Mouse (Mus musculus): Measurements from ENCODE around the gene Pcbd2. TPM values are rescaled to one million over a fixed set of nuclear protein-coding genes. Genes with fewer than 3 reads are reported as not detected.
A peak's percentile ranks its signal among the peaks of the same experiment; 100 is the strongest.

The Pcbd2 gene
- polyA plus RNA-seq, 1 experiment, result 57.4 TPM

DNA sequence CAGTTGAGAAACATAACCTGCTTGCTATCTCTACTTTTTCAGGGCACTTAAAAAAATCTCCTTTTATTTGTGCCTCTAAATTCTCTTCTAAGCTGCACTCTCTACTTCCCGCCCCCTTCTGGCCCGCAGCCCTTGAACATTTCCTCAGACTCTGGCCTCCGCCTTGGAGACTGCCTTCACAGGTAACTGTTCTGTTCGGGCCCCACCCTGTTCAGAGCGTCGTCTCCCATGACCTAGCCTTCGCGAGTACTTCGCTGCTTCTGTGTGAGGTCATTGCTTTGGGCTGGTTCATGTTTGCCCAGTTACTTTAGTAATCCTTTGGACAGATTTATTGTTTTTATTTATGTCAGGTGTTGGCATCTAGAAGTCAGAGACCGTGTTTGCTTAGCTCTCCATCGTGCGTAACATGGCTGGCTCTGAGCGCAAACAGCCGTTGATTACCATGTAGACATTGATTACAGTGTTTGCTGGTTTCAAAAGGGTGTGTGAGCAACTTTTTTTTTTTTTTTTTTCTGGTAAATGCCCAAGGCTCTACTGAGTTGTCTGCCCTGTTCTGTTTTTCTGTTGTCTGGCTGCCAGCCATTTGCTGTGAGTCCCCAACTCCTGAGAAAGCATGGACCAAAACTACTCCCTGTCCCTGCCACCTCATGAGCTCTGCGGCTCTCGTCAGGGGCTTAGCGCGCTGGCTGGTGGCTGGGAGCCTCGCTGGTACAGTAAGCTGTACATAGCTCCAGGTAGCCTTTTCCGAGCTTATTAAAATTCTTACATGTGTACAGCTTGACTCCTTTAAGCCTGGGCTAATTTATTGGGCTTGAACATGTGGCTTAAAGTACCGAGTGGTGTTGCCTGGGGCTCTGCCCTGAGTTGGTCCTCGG is 6.7 kb downstream of the Pcbd2 start:
- Histone ChIP-seq H3K79me2 (ENCODE audit: control insufficient read depth, insufficient read depth) (no peaks in the 10 kb centered on the region), H3K27me3 (ENCODE audit: control insufficient read depth, insufficient read depth, insufficient read length) (no peaks in the 10 kb centered on the region), H3K4me3 (no peak overlapping the region), H3K36me3 (ENCODE audit: control insufficient read depth, insufficient read depth) (no peaks in the 10 kb centered on the region), H3K4me2 (ENCODE audit: low read depth) (no peak overlapping the region), H3ac (ENCODE audit: control insufficient read depth, insufficient read length) (no peak overlapping the region)
- TF ChIP-seq CEBPB (IDR thresholded peaks at IDR 0.05; ENCODE audit: insufficient read depth, poor library complexity, severe bottlenecking) (no peak), REST (IDR thresholded peaks at IDR 0.05; ENCODE audit: insufficient read depth, insufficient read length) (no peak), USF1 (IDR thresholded peaks at IDR 0.05; ENCODE audit: low read depth) (no peak), POLR2A (IDR thresholded peaks at IDR 0.05; ENCODE audit: insufficient read length, low read depth) (no peak), MYOD1 (IDR thresholded peaks at IDR 0.05; ENCODE audit: control insufficient read depth in 1 of 3, insufficient read length in 2 of 3, low read depth in 2 of 3) (no peak), E2F4 (IDR thresholded peaks at IDR 0.05; ENCODE audit: insufficient read depth) (no peak), SRF (IDR thresholded peaks at IDR 0.05; ENCODE audit: control insufficient read depth, insufficient read length, low read depth) (no peak), MYOG (IDR thresholded peaks at IDR 0.05; ENCODE audit: control insufficient read depth in 1 of 3, insufficient read depth in 1 of 3, insufficient read length in 2 of 3, low read depth in 2 of 3) (no peak), TCF12 (IDR thresholded peaks at IDR 0.05; ENCODE audit: insufficient read depth, poor library complexity, severe bottlenecking) (no peak), TCF3 (IDR thresholded peaks at IDR 0.05; ENCODE audit: insufficient read length, low read depth) (no peak), MAX (IDR thresholded peaks at IDR 0.05; ENCODE audit: low read depth) (no peak), POLR2AphosphoS2 (IDR thresholded peaks at IDR 0.05; ENCODE audit: insufficient read length, low read depth) (no peak)

DNA sequence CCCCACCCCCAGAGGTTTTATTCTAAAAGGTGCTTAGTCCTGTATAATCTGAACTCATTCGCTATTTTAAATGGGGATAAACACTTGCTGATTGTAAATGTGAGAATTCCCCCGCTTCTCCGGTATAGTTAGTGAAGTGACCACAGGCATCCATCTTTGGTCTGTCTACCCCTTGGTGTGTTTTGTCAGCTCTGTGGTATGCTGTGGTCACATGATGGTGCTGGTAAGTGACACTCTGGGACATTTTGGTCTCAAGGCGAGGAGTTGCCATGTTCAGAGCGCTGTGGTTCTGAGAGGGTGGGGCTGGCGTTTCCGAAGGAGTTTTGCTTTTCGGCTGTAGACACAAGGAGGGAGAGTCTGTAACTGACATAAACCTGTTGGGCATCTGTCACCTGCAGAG is 10.7 kb downstream of the Pcbd2 start:
- no peaks in the 10 kb centered on the region for H3K36me3 ChIP-seq (ENCODE audit: control insufficient read depth, insufficient read depth)

DNA sequence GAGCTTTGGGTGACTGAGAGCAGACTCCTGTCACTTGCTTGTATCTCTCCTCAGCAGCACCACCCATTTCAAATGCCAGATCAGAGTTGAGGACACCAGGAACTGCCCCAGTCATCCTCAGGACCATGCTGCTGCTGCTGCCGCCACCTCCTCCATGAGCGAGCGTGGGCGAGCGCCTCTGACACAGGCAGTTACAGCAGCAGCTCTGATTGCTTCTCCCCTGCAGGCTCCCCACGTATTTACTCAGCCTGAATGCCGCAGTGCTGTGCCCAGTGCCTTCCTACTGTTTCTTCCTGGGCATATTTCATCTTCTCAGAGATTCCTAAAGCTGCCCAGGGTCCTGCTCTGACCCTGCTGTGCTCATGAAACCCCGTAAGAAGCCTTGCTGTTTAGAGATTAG is 15.1 kb downstream of the Pcbd2 start:
- no peaks in the 10 kb centered on the region for H3K79me2 ChIP-seq (ENCODE audit: control insufficient read depth, insufficient read depth)
- no peak overlapping the region for H3K4me3 ChIP-seq
- no peak overlapping the region for H3K4me2 ChIP-seq (ENCODE audit: low read depth)
- H3K27me3 ChIP-seq (ENCODE audit: control insufficient read depth, insufficient read depth, insufficient read length), result no peaks in the 10 kb centered on the region
- H3ac ChIP-seq (ENCODE audit: control insufficient read depth, insufficient read length), result no peak overlapping the region
- TF ChIP-seq MYOD1 (IDR thresholded peaks at IDR 0.05; ENCODE audit: control insufficient read depth in 1 of 3, insufficient read length in 2 of 3, low read depth in 2 of 3) (no peak), USF1 (IDR thresholded peaks at IDR 0.05; ENCODE audit: low read depth) (no peak), MAX (IDR thresholded peaks at IDR 0.05; ENCODE audit: low read depth) (no peak), REST (IDR thresholded peaks at IDR 0.05; ENCODE audit: insufficient read depth, insufficient read length) (no peak), CEBPB (IDR thresholded peaks at IDR 0.05; ENCODE audit: insufficient read depth, poor library complexity, severe bottlenecking) (no peak), POLR2A (IDR thresholded peaks at IDR 0.05; ENCODE audit: insufficient read length, low read depth) (no peak), POLR2AphosphoS2 (IDR thresholded peaks at IDR 0.05; ENCODE audit: insufficient read length, low read depth) (no peak), MYOG (IDR thresholded peaks at IDR 0.05; ENCODE audit: control insufficient read depth in 1 of 3, insufficient read depth in 1 of 3, insufficient read length in 2 of 3, low read depth in 2 of 3) (no peak), TCF3 (IDR thresholded peaks at IDR 0.05; ENCODE audit: insufficient read length, low read depth) (no peak), SRF (IDR thresholded peaks at IDR 0.05; ENCODE audit: control insufficient read depth, insufficient read length, low read depth) (no peak), E2F4 (IDR thresholded peaks at IDR 0.05; ENCODE audit: insufficient read depth) (no peak), TCF12 (IDR thresholded peaks at IDR 0.05; ENCODE audit: insufficient read depth, poor library complexity, severe bottlenecking) (no peak)
- no peaks in the 10 kb centered on the region for H3K36me3 ChIP-seq (ENCODE audit: control insufficient read depth, insufficient read depth)

More for the DNA sequence above, 10.7 kb downstream of the Pcbd2 start:
- H3K4me3 ChIP-seq, result no peak overlapping the region
- no peaks in the 10 kb centered on the region for H3K79me2 ChIP-seq (ENCODE audit: control insufficient read depth, insufficient read depth)
- H3K27me3 ChIP-seq (ENCODE audit: control insufficient read depth, insufficient read depth, insufficient read length), result no peaks in the 10 kb centered on the region
- no peak overlapping the region for H3ac ChIP-seq (ENCODE audit: control insufficient read depth, insufficient read length)
- no peak for TF ChIP-seq TCF12 (IDR thresholded peaks at IDR 0.05; ENCODE audit: insufficient read depth, poor library complexity, severe bottlenecking)
- no peak for TF ChIP-seq MYOG (IDR thresholded peaks at IDR 0.05; ENCODE audit: control insufficient read depth in 1 of 3, insufficient read depth in 1 of 3, insufficient read length in 2 of 3, low read depth in 2 of 3)
- TF ChIP-seq CEBPB (IDR thresholded peaks at IDR 0.05; ENCODE audit: insufficient read depth, poor library complexity, severe bottlenecking), result no peak
- no peak for TF ChIP-seq E2F4 (IDR thresholded peaks at IDR 0.05; ENCODE audit: insufficient read depth)
- no peak for TF ChIP-seq MAX (IDR thresholded peaks at IDR 0.05; ENCODE audit: low read depth)
- no peak for TF ChIP-seq TCF3 (IDR thresholded peaks at IDR 0.05; ENCODE audit: insufficient read length, low read depth)
- no peak for TF ChIP-seq POLR2AphosphoS2 (IDR thresholded peaks at IDR 0.05; ENCODE audit: insufficient read length, low read depth)
- TF ChIP-seq USF1 (IDR thresholded peaks at IDR 0.05; ENCODE audit: low read depth), result peak; percentile 66
- TF ChIP-seq REST (IDR thresholded peaks at IDR 0.05; ENCODE audit: insufficient read depth, insufficient read length), result no peak
- H3K4me2 ChIP-seq (ENCODE audit: low read depth), result peak overlapping the region; percentile 18

DNA sequence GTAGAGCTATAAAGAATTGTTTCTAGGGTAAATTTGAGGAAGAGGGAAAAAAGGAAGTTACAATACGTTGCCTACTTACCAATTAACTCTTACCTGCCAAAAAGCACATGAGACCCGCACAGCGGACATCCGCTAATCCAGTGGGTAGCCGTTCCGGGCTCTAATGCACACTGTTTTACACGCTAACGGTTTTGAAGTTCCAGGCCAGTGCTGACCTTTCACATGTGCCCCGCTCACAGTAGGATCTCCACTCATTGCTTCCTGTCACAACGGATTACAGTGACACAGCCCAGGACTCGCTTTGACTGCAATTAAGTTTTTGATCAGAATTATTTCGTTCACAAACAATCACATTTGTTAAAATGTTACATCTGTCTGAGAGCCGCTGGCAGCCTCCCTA is 27.2 kb downstream of the Pcbd2 start:
- no peak overlapping the region for H3K4me3 ChIP-seq
- H3ac ChIP-seq (ENCODE audit: control insufficient read depth, insufficient read length), result no peak overlapping the region
- H3K79me2 ChIP-seq (ENCODE audit: control insufficient read depth, insufficient read depth), result no peaks in the 10 kb centered on the region
- H3K36me3 ChIP-seq (ENCODE audit: control insufficient read depth, insufficient read depth), result no peaks in the 10 kb centered on the region
- H3K4me2 ChIP-seq (ENCODE audit: low read depth), result no peak overlapping the region
- no peaks in the 10 kb centered on the region for H3K27me3 ChIP-seq (ENCODE audit: control insufficient read depth, insufficient read depth, insufficient read length)
- TF ChIP-seq MYOD1 (IDR thresholded peaks at IDR 0.05; ENCODE audit: control insufficient read depth in 1 of 3, insufficient read length in 2 of 3, low read depth in 2 of 3) (no peak), E2F4 (IDR thresholded peaks at IDR 0.05; ENCODE audit: insufficient read depth) (no peak), USF1 (IDR thresholded peaks at IDR 0.05; ENCODE audit: low read depth) (no peak), SRF (IDR thresholded peaks at IDR 0.05; ENCODE audit: control insufficient read depth, insufficient read length, low read depth) (no peak), POLR2A (IDR thresholded peaks at IDR 0.05; ENCODE audit: insufficient read length, low read depth) (no peak), REST (IDR thresholded peaks at IDR 0.05; ENCODE audit: insufficient read depth, insufficient read length) (no peak), MYOG (IDR thresholded peaks at IDR 0.05; ENCODE audit: control insufficient read depth in 1 of 3, insufficient read depth in 1 of 3, insufficient read length in 2 of 3, low read depth in 2 of 3) (no peak), CEBPB (IDR thresholded peaks at IDR 0.05; ENCODE audit: insufficient read depth, poor library complexity, severe bottlenecking) (no peak), TCF12 (IDR thresholded peaks at IDR 0.05; ENCODE audit: insufficient read depth, poor library complexity, severe bottlenecking) (no peak), TCF3 (IDR thresholded peaks at IDR 0.05; ENCODE audit: insufficient read length, low read depth) (no peak), MAX (IDR thresholded peaks at IDR 0.05; ENCODE audit: low read depth) (no peak), POLR2AphosphoS2 (IDR thresholded peaks at IDR 0.05; ENCODE audit: insufficient read length, low read depth) (no peak)
